Mouse (Mus musculus): ENCODE data around the gene Nwd2.

The Nwd2 gene

GRCm38 (mm10) chr5:63649070-63649532 lies at the start of gene Nwd2:
TSS of gene Nwd2 (plus strand) at chr5:63649102.
- in situ Hi-C loops (cut with MseI, MboI) = no loop called here

GRCm38 (mm10) chr5:63607447-63607846 lies 41.5 kb upstream of the Nwd2 start:
- in situ Hi-C loops (cut with MseI, MboI) = no loop called here

GRCm38 (mm10) chr5:63616792-63617668 lies 31.9 kb upstream of the Nwd2 start:
- in situ Hi-C loops (cut with MseI, MboI) = no loop called here

GRCm38 (mm10) chr5:63624123-63624522 lies 24.8 kb upstream of the Nwd2 start:
- in situ Hi-C loops (cut with MseI, MboI) = no loop called here

GRCm38 (mm10) chr5:63627832-63628530 lies 20.9 kb upstream of the Nwd2 start:
- in situ Hi-C loops (cut with MseI, MboI) = no loop called here

GRCm38 (mm10) chr5:63628531-63628871 lies 20.4 kb upstream of the Nwd2 start:
- in situ Hi-C loops (cut with MseI, MboI) = no loop called here

GRCm38 (mm10) chr5:63634636-63635035 lies 14.3 kb upstream of the Nwd2 start:
- in situ Hi-C loops (cut with MseI, MboI) = no loop called here

GRCm38 (mm10) chr5:63648187-63648586 lies 715 bp upstream of the Nwd2 start:
- in situ Hi-C loops (cut with MseI, MboI) = no loop called here

GRCm38 (mm10) chr5:63649533-63650464 lies 897 bp downstream of the Nwd2 start:
- in situ Hi-C loops (cut with MseI, MboI) = no loop called here

GRCm38 (mm10) chr5:63651813-63652212 lies 2.9 kb downstream of the Nwd2 start:
- in situ Hi-C loops (cut with MseI, MboI) = no loop called here

GRCm38 (mm10) chr5:63652705-63653104 lies 3.8 kb downstream of the Nwd2 start:
- in situ Hi-C loops (cut with MseI, MboI) = no loop called here

- in situ Hi-C loops (cut with MseI, MboI) = no loop called here
Observed at GRCm38 (mm10) chr5:63666884-63667283, 18.0 kb downstream of the Nwd2 start.

- in situ Hi-C loops (cut with MseI, MboI) = no loop called here
Observed at GRCm38 (mm10) chr5:63675934-63676333, 27.0 kb downstream of the Nwd2 start.

GRCm38 (mm10) chr5:63689084-63689483 lies 40.2 kb downstream of the Nwd2 start:
- in situ Hi-C loops (cut with MseI, MboI) = no loop called here

GRCm38 (mm10) chr5:63696784-63697183 lies 47.9 kb downstream of the Nwd2 start:
- in situ Hi-C loops (cut with MseI, MboI) = no loop called here

- in situ Hi-C loops (cut with MseI, MboI) = no loop called here
Observed at GRCm38 (mm10) chr5:63697196-63697595, 48.3 kb downstream of the Nwd2 start.

- in situ Hi-C loops (cut with MseI, MboI) = no loop called here
Observed at GRCm38 (mm10) chr5:63728955-63729354, 80.1 kb downstream of the Nwd2 start.

- in situ Hi-C loops (cut with MseI, MboI) = no loop called here
Observed at GRCm38 (mm10) chr5:63735521-63735920, 86.6 kb downstream of the Nwd2 start.

GRCm38 (mm10) chr5:63743426-63743825 lies 94.5 kb downstream of the Nwd2 start:
- in situ Hi-C loops (cut with MseI, MboI) = no loop called here

GRCm38 (mm10) chr5:63748299-63748698 lies 99.4 kb downstream of the Nwd2 start:
- in situ Hi-C loops (cut with MseI, MboI) = no loop called here

GRCm38 (mm10) chr5:63748759-63749158 lies 99.9 kb downstream of the Nwd2 start:
- in situ Hi-C loops (cut with MseI, MboI) = no loop called here

All from mouse trophoblast stem cell (cell line).